Mouse (Mus musculus): Measurements from ENCODE around the gene Ftsj1.

The Ftsj1 gene

DNA sequence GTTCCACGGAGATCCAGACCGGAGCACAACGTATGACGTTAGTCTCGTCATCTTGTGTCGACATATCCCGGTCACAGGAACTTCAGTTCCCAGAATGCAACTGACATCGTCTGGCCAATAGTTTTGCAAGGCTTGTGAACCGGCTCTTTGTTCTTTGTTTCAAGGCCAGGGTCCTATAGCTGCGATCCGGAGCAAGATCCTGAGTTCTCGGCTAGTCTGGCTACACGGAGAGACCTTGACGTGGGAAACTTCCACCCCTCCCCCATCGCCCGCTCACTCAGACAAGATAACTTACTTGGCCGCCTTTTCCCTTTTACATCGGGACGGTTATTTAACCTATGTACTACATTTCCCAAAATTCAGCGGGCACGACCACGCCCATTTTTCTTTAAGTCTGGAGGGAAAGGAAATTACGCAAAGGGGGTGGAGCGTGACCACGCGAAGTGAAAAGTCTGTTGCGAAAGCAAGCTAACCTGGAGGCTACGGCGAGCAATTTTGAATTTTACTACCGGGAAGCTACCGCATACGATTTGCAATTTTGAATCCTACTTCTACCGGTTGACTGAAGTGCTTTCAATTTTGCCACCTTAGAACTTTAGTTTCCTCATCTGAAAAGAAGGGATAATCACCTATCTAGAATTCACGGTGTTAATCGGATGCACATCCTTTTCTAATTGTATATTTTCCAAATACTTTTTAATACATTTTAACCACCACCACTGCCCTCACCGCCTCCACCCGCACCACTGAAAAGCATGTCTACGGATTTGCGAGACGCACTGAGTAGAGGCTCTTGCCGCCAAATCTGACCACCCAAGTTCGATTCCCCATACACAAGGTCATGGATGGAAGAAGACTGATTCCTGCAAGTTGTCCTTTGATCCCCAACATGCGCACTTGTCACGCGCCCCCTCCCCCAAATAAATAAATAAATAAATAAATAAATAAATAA is at the start of gene Ftsj1:
Gene Ftsj1 (minus strand): TSS at position 73 of the 952 bp plus-strand sequence.
- peak; percentile 81 for DNase-seq (ENCODE audit: low read depth, low spot score)

DNA sequence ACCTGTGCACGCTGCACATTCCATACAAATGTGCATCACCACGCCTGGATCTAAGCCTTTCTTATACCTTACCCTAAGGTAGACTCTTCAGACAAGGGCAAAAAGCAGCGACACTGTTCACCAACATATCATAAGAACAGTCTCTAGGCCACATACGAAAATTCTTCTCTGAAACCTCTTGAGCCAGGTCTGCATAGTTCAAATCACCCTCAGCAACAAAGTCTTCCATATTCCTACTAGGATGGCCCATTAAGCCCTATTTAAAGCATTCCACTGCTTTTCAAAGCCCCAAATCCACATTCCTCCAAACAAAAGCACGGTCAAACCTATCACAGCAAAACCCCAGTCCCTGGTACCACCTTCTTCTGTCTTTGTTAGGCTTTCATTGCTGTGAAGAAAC is 36.4 kb upstream of the Ftsj1 start:
- DNase-seq (ENCODE audit: low read depth, low spot score), result no peak

DNA sequence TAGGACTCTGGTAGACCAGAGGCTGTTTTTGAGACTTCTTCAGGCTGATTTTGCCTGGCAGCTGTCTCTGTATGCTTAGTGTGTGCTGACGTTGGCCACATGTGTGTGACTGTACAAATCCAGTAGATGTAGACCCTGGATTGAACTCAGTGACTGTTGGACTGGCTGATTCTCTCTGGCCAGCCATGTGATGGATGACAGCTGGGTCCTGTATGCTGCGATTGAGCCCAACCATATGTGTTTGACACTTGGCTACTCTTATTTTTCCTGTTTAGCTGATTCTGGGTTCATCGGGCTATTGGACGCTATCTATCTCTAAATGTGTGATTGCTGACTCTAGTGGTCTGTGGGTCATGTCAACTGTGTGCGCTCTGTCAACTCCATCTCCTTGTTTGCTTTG is 21.9 kb upstream of the Ftsj1 start:
- DNase-seq (ENCODE audit: low read depth, low spot score), result no peak

DNA sequence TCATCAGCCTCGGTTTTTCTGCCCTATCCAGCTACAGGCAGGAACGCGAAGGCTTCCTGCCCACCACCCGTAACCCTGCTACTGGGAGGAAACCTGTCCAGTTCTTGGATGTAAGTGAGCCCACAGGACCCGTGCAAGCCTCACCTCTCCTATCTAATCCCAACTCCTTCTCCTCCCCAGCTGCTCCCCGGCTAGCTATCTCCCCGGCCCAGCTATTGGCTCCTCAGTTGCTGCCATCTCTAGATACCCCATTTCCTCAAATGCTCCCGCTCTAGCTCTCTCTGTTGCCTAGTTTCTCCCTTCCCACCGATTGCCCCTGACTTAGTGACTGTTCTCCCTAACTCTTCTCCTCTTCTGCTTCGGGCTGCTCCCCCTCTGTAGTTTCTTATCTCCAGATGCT is 19.8 kb upstream of the Ftsj1 start:
- peak; percentile 52 for DNase-seq (ENCODE audit: low read depth, low spot score)

DNA sequence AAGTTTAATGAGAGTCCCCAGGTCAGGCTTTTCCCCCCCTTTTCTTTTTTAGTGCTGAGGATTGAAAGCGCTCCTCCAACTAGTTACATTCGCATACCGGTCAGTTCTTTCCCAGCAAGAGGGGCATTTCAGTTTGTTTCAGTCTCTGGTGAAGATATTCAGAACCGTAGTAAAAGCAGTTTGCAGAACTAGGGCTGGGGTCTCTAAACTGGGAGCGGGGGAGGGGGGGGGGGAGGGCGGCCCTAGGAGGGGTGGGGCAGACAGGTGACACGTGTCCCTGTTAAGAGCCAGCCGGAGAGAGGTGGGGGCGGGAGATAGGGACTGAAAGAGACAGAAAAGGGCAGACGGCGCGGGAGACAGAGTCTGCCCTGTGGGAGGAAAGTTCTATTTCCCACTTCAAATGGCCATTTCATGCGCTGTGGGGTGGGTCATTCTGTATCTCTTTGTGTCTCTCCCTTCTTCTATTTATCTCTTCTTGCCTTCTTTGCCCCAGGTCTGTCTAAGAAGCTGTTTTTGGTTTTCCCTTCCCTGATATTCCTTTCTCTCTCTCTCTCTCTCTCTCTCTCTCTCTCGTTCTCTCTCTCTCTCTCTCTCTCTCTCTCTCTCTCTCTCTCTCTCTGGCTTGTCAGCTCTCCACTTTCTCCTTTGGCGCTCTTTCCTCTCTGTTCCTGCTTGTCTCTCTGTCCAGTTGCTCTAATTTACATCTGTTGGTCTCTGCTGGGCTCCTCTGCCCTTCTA is 19.0 kb upstream of the Ftsj1 start, which contains the start of gene Slc38a5:
Gene Slc38a5 (plus strand): TSS at position 51 of the 738 bp plus-strand sequence.
- no peak for DNase-seq (ENCODE audit: low read depth, low spot score)

DNA sequence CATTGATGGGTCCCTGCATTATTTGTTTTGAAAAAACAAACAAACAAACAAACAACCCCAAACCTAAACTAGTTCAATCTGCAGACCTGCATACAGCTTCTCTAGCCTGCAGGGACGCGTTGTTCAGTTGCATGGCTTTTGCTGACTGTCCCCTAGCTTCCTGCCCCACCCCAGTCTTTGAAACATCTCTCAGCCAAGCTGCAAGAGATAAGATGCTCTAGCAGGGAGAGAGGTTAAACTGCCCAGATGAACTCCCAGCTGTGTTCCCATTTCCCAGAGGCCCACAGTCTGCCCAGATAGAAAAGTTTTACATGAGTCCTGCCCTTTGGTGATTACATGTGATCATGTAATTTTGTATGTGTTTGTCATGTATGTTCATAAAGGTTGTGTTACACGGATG is 12.0 kb upstream of the Ftsj1 start:
- DNase-seq (ENCODE audit: low read depth, low spot score), result no peak

DNA sequence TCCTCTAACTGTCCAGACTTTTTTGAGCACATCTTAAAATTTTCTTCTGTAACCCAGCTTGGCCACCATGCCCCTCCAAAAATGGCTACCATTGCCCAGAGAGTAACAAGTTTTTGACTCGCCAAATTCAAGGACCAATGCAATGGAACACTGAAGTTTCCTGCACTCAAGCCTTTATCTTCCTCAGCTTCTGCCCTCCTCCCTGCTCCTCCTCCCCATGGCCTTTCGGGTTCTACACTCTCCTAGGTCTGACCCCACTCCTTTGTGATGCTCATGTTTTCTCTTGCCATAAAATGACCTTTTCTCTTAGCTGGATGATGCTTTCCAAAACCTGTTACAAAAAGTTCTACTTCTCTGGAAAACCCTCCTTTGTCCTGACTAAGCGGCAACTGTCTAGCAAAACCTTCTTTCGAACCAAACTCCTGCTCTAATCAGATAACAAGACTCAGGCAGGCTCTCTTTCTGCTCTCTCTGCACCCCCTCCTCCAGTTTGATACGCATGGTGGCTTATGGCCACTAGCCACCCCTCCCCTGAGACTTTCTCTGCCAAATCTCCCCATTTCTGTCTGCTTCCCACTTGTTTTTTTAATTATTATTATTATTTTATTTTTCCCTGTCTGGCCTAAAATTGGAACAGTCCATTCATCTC is 11.1 kb upstream of the Ftsj1 start:
- DNase-seq (ENCODE audit: low read depth, low spot score), result no peak

DNA sequence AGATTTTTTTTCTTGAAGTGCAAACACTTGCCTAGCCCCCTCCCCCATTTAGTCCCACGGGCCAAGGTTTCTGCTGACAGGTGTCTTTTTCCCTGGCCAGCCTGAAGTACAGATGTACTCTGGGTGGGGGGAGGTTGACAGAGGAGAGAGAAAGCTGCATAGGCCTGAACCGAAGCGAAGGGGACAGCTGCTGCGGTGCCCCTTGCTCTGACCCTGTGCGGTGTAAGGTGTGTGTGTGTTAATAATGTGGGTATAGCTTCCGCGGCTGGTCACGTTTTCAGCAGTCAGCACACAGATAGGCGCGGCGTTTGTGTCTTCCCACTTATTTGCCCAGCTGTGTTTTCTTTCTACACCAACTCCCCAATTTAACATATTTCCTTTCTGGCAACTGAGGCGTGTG is 7.3 kb upstream of the Ftsj1 start:
- no peak for DNase-seq (ENCODE audit: low read depth, low spot score)

DNA sequence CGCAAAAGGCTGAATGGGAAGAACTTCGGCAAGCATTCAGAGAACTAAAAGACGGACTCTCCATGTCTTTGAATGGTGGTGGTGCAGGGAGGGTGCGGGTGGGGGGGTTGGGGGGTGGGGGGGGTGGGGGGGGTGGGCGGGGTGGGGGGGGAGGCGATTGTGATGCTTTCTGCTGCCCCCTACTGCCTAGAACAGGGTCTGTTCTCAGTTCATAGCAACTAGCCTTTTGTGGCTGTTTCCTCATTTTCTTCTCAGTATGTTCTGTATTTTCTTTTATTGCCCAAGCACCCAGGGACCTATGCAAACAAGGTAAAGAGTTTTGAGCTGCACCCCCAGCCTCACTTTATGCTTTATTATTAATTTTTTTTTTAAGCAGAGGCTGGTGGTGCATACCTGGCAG is 3.6 kb upstream of the Ftsj1 start:
- no peak for DNase-seq (ENCODE audit: low read depth, low spot score)

DNA sequence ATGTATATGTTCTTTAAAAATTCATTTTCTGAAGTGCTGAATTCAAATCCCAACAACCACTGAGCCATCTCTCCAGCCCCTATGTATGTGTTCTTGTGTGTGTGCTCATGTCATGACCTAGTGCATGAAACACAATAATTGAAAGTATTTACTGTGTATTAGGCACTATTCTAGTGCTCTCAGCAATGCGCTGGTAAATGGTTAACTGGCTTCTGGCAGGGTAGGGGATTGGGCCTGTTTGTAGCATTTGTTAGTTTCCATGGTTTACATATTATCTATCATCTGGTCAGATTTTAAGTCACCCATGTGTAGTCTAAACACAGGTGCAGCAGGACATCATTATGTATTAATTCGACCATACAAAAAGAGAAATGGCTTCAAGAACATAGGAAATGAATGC is 1.5 kb upstream of the Ftsj1 start:
- DNase-seq (ENCODE audit: low read depth, low spot score), result no peak

DNA sequence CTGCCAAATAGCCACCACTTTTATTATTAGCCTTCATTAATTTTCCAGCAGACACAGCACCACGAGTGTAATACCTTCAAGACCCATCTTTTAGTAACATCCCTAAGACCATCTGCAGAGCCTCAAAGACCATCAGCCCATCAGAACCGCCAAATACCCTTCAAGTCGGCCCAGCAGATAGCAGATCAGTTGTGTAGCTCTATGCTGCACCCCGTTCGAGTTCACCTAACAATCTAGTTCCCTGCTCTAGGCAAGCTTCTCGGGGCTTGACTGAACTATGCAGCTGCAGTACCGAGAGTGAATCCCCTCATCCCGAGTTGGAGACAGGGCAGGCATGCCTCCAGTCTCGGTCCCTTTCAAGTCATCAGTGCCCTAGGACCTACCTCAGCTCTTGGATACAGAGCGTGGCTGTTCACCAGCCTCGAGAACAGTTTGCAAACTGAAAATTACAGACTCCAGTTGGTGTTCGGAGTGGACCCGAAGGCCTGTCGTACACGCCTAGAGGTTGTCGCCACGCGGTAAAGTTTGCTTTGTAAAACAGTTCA is 345 bp downstream of the Ftsj1 start:
- no peak for DNase-seq (ENCODE audit: low read depth, low spot score)

DNA sequence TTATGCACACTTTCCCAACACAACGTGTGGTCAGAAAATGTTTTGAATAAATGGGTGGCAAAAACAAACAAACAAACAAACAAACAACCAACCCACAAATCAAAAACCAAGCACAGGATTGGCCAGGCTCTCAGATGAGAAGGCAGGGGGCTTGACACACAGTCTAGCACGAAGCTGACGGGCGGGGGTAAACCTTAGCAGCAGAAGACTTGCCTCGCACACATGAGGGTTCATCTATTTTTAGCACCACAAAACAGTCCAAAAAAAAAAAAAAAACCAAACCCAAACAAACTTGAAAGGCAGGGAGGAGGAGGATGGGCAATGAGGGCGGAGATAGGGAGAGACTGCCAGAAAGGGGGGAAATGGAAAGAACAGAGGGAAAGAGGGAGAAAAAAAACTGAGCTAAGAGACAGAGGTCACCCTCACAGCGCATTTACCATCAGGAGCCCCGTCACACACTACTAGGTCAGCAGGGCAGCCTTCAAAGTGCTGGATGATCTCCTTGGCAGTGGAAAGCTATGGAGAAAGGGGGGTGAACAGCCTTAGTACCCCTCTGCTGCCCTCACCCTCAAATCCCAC is 3.6 kb downstream of the Ftsj1 start:
- DNase-seq (ENCODE audit: low read depth, low spot score), result no peak

DNA sequence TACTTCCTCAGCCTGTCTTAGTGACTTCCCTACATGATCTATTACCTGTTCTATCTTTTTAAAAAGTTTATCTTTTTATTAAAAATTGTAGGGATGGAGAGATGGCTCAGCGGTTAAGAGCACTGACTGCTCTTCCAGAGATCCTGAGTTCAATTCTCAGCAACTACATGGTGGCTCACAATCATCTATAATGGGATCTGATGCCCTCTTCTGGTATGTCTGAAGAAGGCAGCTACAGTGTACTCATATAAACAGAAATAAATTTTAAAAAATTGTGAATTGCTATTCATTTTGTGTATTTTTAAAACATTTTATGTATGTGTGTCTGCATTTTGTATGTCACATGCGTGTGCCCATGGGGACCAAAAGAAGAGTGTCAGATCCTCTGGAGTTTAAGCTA is 4.5 kb downstream of the Ftsj1 start:
- DNase-seq (ENCODE audit: low read depth, low spot score), result no peak

DNA sequence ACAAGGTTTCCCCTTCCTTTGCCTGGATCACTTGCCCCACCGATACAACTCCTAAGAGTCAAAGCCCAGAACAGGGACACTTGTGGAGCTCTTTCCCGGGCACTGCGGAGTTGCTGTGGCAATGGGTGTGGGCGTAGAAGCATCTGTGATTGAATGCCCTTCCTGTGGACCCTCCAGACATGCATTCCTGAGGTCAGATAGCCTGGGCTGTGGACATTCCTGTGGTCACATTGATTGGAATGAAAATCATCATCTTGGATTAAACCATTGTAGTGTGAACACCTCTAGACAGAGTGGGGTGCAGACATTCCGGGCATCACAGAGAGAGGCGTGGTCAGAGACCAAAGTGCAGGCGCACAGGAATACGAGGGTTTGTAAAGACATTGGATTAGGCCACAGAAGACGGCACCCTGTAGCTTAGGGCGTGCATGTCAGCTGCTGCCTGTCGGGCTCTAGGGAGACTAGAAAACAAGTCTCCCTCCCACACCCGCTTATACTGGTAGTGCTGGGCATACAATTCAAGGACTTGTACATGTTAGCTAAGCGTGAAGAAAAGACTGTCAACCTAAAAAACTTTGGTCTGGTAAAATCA is 13.3 kb downstream of the Ftsj1 start:
- DNase-seq (ENCODE audit: low read depth, low spot score), result no peak

DNA sequence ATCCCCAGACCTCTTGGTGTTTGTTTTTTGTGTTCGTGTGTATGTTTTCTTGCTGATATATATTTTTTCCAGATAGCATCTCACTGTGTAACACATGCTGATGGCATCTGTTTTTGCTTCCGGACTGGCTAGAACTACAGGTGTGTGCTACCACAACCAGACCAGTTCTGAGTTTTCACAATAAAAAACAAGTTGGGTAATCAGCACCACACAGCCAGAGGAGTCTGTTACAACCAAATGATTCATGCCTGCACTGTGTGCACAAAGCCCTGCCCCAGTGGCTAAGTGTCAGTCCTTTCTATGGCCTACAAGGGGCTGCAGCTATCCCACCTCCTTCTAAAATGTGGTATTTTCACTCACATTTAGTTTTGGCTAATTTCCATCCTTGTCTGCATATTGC is 15.5 kb downstream of the Ftsj1 start:
- DNase-seq (ENCODE audit: low read depth, low spot score), result no peak

DNA sequence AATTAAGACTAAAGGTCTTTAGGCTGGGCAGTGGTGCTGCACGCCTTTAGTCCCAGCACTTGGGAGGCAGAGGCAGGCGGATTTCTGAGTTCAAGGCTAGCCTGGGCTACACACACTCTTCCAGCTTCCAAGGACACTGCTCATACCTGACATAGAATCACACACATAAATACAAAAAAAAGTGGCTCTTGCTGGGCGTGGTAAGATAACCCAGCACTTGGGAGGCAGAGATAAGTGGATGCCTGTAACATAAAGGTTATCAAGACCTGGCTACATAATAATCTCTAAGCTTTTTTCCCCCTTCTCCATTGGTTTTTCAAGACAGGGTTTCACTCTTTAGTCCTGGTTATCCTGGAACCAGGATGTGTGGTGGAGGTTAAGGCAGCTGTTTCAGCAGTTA is 18.6 kb downstream of the Ftsj1 start:
- no peak for DNase-seq (ENCODE audit: low read depth, low spot score)

DNA sequence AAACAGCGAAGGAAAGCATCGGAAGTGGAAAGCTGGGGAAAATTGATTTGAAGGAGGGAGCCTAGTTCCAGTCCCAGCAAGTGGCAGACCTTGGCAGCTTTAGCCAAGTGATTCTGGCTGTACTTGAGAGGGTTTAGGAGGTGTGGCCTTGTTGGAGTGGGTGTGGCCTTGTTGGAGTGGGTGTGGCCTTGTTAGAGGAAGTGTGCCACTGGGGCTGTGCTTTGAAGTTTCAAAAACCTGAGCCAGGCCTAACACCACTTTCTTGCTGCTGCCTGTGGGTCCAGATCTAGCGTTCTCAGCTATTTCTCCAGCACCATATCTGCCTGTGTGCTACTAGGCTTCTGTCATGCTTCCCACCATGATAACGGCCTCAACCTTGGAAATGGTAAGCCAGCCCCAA is 21.9 kb downstream of the Ftsj1 start:
- DNase-seq (ENCODE audit: low read depth, low spot score), result no peak

DNA sequence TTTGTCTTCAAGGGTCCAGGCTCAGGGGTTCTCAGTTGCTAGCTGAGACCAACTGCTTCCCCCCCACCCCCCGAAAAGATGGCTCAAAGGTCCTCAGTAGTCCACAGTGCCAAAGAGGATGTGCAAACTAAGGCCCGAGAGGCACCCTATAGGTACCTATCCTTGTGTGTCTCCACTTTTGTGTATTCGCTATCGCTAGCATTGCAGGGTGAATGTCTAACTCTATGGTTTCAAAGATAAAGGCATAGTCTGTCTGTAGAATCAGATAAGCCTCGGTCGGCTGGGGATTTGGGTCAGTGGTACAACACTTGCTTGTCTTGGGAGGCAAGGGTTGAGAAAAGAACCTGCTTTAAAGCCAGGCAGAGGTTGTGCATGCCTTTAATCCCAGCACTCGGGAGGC is 28.7 kb downstream of the Ftsj1 start:
- DNase-seq (ENCODE audit: low read depth, low spot score), result no peak

DNA sequence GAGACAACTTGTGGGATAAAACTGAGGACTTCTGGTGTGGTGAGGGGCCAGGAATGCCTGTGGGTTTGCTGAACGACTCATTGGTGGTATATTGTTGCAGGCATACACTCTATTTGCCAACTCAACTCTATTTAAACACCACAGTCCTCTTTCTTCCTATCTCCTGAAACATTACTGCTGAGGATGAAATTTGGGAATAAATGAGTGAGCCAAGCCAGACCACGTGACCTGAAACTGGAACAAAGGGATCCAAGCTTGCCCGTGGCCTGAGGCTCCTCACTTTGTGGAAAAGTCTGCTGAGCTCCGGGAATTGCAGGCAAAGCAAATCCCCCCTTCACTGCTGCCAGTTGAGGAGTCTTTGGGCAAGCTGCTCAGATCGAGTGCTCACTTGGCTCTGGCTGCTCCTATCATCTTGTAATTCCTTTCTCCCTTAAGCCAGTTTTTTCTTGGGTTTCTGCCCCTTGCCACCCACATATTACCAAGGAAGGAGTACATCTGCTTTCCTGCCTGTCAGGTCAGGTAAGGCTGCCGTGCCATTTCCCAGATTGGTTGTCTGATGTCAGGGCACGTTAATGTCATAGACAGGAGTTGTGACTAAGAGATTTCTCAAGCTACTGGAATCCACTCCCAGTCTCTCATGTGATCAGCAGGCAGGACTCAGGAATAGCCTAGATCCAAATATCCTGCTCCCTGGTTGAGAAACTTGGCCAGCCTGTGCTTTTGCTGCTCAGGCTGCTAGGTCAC is 29.4 kb downstream of the Ftsj1 start:
- no peak for DNase-seq (ENCODE audit: low read depth, low spot score)

DNA sequence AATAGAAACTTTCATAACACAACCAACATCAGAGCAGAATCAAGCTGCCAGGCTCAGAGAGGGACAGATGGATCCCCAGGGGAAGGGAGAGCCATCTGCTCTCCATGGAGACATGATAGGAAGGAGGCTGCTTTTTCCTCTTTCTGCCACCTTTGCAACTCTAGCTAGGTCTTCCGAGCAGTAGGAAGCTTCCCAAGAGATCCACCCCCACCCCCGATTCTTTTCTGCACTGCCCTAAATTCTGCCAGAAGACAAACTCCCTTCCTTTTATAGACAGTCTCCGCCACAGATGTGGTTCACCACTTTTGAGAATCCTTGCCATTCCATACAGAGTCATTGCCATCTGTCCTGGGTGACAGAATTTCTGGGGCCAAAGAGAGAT is 29.9 kb downstream of the Ftsj1 start:
- DNase-seq (ENCODE audit: low read depth, low spot score), result no peak

DNA sequence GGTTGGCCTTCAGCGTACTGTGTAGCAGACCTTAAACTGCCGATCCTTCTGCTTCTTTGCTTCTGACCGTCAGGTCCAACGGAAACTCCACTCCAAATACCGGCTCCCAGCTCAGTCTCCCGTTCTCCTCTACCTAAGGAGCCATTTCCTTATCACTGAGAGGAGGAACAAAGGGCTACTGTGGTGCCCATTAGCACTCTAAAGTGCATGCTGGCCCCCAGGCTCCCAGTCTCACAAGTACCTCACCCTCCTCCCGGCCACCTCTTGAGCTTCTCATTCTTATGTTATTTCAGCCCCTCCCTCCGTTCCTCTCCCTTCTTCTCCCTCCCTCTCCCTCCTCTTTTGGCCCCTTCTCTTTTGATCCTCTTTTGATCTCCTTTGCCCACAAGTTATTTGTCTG is 32.6 kb downstream of the Ftsj1 start:
- no peak for DNase-seq (ENCODE audit: low read depth, low spot score)
